Mouse (Mus musculus) left cerebral cortex, postnatal 10 days (tissue): ENCODE measurements around the gene Gm36028. TPM values are rescaled to one million over a fixed set of nuclear protein-coding genes. Genes with fewer than 3 reads are reported as not detected.

Source experiments
- DNase-seq, 2 experiments: peaks; one replicate each; pipeline ENCODE4 v3.0.0; 2021 to 2022; ENCODE audit warnings: low spot score in 2 of 2, mixed read lengths in 1 of 2; ENCODE audit errors: extremely low spot score in 1 of 2
- intact Hi-C: fragments of 180-260 bp; cut with DNase I; formaldehyde crosslinking; loops from one replicate; pipeline ENCODE4 v1.15.1; 2025
- total RNA-seq, 2 experiments: library from RNA; stranded (reverse); gene quantifications; 2 replicates each; pipeline ENCODE4 v1.2.3; 2021

The Gm36028 gene
- total RNA-seq, 2 experiments from 2014 or later: 0.32 TPM; not detected in 1

DNA sequence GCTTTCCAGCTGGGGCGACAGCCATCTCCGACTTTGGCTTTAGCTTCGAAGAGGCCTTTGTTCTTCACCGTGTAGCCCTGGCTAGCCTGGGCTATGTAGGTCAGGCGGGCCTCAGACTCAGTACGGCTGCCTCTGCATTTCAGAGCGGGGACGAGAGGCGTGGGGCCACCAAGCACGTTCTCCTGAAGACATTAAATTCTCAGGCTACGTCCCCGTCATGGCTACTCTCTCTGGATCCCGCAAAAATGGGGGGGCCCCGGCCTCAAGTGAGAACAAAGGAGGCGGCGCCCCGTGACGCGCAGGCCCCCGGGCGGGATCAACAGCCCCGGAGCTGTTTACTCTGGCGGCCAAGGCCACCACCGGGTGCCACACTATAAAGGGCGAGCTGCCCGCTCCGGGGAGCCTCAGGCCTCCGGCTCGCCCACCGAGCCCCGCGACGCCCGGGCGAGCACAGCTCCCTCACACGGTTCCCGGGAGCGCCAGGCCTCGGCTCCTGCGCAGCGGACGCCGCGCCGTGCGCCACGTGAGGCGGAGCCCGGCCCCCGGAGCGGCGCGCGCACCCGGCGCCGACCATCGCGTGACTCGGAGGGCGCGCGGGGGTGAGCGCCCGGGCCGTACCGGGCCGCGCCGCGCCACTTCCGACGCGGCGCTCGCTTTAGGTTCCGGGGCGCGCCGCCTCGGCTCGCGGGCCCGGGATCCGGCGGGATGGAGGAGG lies 7.0 kb upstream of the Gm36028 start, which contains the start of gene Lrrc58:
Gene Lrrc58 (plus strand): TSS at position 599 of the 715 bp plus-strand sequence.
- intact Hi-C loops: loop anchor here (5.0 kb wide), 1 partner anchor 181 kb away; no protein-coding TSS in a partner anchor
- peak; percentile 70 to 92 for DNase-seq

DNA sequence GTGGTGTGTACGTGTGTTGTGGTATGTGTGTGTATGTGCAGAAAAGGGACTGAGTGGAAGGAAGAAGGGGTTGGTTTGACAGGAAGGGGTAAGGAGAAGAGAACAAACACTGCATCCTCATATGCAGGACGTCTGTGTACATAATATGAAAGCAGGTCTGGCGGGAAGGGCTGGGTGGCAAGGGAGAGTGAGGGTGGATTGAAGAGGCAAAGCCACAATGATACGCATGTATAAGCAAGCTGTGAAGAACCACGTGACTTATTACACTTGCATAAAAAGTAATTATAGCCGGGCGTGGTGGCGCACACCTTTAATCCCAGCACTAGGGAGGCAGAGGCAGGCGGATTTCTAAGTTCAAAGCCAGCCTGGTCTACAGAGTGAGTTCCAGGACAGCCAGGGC lies 4.9 kb upstream of the Gm36028 start:
- intact Hi-C loops: loop anchor here (5.0 kb wide), 1 partner anchor 179 kb away; no protein-coding TSS in a partner anchor
- no peak for DNase-seq

DNA sequence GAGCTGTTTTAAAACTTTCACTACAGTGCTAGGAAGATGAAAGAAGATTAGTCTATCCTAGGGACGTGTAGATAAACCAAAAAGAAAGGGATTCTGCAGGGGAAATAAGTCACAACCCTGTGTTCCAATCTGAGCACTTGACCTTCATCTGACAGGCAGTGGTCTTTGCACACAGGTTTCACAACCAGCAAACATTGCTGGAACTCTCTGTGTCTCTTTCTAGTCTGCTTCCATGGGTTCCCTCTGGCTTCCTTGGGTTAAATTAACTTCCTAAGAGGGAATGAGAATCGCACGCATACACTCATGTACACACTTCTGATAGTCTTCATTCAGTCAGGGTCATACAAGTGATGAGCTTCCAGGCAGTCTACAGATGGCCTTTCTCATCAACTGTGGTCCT lies 2.9 kb upstream of the Gm36028 start:
- intact Hi-C loops: no loop called here
- no peak for DNase-seq

DNA sequence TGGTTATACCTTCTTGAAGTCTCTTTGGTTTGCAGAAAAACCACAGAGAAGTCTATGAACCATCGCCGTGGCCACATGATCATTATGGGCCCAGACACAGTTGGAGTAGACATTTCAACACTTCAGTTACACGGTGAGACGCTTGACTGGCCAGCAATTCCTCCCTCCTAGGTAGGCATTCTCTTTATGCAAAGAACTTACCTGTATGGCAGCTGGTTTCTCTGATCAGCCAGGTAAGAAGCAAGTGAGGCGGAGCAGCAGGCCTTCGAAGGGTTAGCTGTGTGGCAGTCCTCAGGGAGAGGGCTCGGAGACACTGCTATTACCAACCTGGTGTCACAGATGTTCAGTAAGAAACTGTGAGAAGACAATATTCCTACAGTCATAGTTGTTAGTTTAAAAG lies 733 bp downstream of the Gm36028 start:
- intact Hi-C loops: no loop called here

DNA sequence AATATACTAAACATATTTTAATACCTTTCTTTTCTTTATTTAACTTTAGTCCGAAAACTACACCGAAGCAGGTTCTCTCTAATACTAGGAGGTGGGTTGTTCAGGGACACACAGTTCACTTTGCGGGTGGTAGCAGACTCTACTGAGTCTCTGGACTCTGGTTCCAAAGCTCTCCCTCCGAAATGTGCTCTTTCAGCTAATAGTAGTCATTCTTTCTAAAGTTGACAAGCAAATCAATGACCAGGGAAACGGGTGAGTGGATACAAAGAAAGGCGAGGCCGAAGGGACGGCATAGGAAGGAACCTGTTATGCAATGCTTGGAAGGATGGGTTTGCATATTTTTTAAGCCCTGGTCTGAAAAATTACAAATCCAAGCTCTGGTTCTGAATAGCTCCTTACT lies 3.5 kb downstream of the Gm36028 start:
- intact Hi-C loops: no loop called here

More for the DNA sequence above, 733 bp downstream of the Gm36028 start:
- no peak for DNase-seq

DNA sequence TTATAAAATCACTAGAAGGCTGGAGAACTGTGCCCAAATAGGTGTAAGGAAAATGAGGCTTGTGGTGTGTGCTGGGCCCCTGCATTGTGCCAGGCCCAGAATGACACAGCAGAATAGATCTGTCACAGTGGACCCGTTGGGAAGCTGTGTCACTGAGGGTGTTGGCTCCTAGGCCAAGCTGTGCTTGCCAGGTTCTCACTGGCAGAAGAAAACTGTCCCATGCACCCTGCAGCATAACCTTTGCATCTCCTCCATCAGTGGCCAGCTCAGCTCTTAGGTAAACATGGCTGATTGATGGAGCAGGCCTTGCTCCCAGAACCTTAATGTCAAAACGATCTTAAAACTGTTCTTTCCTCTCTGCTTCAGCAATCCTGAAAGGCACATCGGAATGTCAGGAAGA lies 4.6 kb downstream of the Gm36028 start:
- intact Hi-C loops: no loop called here
- no peak for DNase-seq

More for the DNA sequence above, 3.5 kb downstream of the Gm36028 start:
- DNase-seq: no peak

DNA sequence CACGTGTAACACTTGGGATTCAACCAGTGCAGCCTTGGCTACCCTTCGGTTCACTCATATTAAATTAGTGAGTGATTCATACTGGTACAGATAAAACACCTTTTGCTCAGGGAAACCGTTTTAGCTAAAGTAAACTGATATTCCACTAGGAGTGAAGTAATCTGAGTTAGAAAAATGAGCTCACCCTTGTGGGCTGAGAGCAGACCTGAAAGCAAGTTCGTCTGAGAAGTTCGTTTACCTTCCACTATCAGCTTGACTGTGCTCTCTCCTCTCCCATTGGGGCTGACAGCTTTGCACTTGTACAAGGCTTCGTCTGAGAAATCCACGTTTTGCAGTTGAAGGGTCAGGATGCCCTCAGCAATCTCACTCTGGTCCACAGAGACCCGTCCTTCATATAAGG lies 5.4 kb downstream of the Gm36028 start:
- no peak for DNase-seq
- intact Hi-C loops: no loop called here

DNA sequence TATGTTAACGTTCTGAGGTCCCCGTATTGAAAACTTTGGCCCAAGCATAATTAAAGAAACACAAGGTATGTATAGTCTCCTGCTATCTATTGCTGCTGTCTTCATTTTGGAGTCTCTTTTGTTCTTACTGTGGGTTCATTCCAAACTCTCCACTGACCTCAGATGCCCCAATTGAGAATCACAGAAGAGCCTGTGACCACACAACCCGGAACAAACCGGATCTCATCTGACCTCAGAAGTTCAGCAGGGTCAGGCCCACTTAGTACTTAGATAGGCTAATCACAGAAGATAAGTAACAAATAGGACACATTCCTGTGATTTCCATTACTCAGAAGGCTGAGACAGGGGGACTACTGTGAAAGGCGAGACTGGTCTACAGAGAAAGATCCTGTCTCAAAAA lies 6.4 kb downstream of the Gm36028 start:
- no peak for DNase-seq
- intact Hi-C loops: no loop called here

DNA sequence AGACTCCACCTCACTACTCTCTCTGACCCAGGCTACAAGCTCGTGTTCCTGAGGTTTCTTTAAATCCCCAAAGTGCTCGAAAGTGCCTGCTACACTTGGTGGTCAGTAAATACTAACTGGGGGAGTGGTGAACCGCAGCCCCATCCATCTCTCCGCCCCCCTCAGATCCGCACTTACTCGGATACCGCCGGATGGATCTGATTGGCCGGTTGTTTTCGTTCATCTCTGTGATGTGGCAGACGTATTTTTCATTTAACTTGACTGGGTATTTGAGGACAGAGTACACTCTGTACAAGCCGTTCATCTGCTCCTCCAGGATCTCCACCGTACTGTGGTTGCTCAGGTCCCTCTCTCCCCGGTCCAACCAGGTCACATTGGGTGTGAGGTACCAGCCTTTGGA lies 6.9 kb downstream of the Gm36028 start:
- DNase-seq: no peak
- intact Hi-C loops: no loop called here

DNA sequence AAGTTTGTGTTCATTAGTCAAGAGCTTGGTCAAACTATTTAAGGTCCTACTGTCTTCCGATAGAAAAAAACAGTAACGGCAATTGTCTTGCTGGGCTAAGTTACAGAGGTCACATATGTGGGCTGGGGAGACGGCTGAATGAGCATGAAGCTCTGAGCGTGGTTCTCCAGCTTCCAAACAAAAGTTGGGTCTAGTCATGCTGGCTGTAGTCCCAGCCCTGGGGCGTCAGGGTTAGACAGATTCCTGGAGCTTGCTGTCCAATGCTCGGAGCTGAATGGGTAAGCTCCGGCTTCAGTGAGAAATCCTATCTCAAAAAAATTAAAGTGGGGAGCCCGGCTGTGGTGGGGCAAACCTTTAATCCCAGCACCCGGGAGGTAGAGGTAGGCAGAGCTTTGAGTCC lies 7.7 kb downstream of the Gm36028 start:
- DNase-seq: peak in 1 of 2 experiments; percentile 55
- intact Hi-C loops: no loop called here

DNA sequence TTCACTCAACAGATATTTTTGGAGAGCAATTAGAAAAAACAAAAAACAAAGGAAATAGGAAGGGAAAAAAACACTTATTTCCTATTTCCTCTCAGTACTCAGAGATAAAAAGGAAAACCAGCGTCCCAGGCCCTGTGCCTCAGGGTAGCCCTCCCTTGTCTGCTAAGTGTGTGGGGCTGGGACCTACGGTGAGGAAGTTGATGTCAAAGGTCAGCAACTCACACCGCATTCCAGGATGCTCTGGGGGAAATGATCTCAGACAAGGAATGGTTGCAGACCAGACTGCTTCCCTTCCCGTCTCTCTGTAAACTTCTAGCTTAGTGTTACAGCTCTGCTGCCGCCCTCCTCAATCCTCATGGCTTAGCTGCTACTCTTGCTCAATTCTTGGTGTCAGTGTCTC lies 9.6 kb downstream of the Gm36028 start:
- DNase-seq: peak in 1 of 2 experiments; percentile 48
- intact Hi-C loops: no loop called here

DNA sequence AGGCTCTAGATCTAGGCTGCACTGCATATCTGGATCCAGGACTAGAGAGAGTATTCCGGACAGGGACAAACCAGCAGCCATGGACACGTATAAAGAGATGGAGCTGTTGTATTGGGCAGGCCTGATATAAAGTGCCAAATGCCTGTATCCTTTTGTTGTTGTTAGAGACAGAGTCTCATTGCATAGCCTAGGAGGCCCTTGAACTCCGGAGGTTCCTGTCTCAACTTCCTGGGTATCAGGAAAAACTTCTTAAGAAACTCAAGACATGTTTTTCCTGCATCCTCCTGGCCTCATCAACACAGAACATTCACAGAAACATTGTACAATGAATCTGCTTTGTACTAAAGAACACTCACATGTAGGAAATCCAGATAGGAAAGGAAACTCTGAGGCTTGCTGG lies 13.9 kb downstream of the Gm36028 start:
- intact Hi-C loops: no loop called here
- no peak for DNase-seq

DNA sequence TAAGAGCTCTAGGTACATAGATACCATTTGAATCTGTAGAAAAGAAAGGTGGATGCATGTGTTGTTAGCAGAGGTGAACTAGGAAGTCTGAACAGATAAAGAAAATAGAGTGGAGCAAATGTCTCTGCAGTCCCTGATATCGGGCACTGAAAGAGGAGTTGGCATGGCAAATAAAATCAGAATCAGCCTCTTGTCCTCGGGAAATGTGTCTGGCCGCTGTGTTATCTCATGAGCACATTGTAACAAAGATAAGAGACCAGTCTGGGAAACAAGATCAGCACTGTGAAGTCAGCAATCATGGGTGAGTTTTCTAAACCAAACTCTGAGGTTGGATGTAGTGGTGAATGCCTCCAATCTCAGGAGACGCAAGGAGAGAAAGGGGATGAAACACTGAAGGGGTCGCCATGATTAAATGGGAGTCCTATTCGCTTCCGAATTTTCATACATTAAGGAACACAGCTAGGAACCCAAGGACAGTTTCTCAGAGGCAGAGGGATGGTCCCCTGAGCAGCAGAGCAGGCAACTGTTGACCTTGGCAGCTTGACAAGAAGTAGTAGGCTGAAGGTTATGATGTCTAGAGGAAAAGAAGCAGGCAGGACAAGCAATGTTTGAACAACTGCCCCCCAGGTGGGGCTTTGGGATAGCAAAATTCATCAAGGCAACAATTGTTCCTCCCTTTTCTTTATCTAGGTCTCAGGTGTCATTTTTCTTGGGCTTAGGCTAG lies 15.6 kb downstream of the Gm36028 start:
- intact Hi-C loops: no loop called here
- no peak for DNase-seq

DNA sequence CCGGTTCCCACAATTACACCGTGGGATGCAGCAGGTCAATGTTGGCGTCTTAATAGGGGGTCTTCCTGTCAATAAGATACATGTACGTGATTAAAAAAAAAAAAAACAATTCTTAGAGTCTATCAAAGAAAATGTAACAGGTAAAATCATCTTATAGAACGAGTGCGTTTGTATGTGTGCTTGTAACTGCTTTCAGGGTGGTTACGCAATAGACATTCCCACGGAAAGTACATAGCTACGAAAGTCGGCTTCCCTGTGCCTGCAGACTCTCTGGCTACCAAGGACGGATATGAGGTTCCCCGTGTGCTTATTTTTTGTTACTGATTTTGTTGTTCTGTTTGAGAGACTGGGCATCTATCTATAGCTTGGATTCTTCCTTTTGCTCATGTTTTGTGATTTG lies 17.2 kb downstream of the Gm36028 start:
- intact Hi-C loops: no loop called here
- no peak for DNase-seq

DNA sequence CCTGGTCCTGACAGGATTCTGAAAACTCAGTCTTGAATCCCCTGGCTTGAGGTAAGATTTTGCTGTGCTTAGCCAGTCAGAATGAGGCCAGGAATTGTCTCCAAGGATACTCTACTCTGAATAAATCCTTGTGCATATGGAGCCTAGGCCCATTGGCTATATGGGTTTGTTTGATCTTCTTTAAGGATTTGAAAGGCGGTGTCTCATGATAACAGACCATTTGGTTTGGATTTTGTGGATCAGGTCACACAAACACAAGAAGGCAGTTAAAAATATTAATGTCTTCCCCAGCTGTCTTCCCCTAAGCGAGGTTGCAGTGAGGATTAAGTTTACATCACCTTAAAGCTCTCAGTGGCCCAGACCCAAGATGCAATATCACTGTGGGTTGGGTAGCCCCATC lies 18.5 kb downstream of the Gm36028 start:
- intact Hi-C loops: no loop called here

DNA sequence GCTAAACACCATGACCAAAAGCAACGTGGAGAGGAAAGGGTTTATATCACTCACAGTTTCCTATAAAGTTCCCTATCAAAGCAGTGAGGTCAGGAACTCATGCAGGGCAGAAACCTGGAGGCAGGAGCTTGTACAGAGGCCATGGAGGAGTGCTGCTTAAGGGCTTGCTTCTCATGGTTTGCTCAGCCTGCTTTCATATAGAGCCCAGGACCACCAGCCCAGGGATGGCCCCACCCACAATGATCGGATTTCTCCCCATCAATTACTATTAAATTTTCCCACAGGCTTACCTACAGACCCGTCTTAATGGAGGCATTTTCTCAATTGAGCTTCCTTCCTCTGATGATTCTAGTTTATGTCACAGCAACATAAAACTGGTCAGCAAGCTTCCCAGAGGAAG lies 23.4 kb downstream of the Gm36028 start:
- intact Hi-C loops: no loop called here
- DNase-seq: no peak

More for the DNA sequence above, 18.5 kb downstream of the Gm36028 start:
- DNase-seq: no peak

DNA sequence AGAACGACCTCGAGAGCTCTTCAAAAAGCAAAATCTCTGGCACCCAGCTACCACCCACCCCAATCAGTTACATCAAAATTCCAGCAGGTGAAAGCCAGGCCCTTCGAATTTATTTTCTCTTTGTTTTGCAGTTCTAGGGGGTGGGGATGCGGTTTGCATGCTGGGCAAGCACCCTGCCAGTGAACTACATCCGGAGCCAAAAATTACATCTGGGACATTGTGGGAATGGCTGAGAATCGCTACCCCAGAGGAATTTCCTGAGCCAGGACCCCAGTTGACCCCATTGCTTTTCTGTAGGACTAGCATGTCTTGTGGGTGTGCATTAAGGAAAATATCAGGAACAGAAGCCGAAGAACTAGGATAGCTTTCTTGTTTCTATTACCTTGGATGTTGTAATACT lies 29.9 kb downstream of the Gm36028 start:
- DNase-seq: peak in 1 of 2 experiments; percentile 45
- intact Hi-C loops: no loop called here

DNA sequence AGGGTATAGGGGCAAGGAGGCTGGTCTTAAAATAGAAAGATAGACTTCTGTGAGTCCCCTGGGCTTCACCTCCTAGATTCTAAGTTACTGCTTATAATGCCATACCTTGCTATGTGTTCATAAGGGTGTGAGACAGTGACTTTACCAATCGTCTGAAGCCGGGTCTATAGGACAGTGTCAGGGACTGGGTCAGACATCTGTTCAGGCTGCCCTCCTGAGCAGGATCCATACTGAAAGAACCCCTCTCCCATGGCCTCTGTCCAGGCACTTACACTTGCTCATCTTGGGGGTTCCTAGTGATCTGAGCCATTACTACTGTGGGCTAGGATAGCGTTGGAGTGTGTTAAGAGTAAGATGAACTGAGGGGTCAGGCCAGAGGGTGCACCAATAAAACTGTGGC lies 34.7 kb downstream of the Gm36028 start:
- no peak for DNase-seq
- intact Hi-C loops: no loop called here

DNA sequence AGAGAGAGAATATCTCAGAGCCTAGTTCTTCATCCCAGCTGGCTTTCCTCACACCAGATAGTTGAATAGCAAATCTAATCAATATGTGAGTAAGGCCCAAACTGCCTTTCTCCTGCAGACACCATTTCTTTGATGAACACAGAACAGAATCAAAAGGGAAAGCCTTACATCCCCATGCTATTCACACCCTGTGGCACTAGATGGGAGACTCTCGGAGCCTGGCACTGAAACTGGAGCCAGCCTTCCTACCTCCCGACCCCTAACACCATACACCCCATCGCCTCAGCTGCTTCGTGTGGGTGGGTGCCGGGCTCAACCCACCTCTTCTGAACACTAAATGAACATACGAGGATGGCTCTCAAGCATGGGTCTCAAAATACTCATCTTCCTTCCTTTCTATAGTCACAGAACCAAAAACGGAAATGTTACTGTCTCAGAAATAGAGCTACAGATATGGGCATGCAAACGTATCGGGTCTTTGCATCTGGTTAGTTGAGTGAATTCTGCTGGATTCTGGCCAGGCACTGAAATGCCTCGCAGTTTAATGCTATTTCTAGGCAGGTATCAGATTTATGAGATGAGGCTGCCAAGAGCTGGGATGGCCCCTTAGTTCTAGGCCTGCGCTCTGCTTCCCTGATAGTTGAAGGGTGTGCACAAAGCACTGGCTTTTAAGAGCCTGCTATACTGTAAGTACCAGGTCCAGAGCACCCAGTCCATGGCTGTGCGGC lies 36.0 kb downstream of the Gm36028 start:
- intact Hi-C loops: no loop called here
- DNase-seq: peak; percentile 53 to 74

DNA sequence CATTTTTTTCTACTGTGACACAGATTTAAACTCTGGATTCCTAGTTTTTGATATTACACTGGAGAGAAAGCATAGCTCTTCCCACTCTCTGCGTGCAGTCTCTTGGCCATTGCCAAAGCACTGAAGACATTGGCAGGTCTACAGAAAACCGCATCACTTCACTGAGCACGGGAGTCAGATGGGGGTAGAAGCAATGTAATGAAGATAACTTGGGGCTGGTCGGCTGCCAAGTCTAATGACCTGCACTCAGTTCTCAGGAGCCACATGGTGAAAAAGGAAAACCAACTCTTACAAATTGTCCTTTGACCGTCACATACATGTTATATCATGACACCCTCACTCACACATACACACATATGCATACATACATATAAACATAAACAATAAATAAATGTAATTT lies 37.0 kb downstream of the Gm36028 start:
- intact Hi-C loops: no loop called here
- no peak for DNase-seq
